Mouse (Mus musculus) MN1 (cell line): ENCODE measurements around the gene Ifitm5.

Experiments used
- DNase-seq: peaks from one replicate; pipeline ENCODE4 v3.0.0-alpha.2; 2016; ENCODE audit warnings: low spot score

Gene Ifitm5

DNA sequence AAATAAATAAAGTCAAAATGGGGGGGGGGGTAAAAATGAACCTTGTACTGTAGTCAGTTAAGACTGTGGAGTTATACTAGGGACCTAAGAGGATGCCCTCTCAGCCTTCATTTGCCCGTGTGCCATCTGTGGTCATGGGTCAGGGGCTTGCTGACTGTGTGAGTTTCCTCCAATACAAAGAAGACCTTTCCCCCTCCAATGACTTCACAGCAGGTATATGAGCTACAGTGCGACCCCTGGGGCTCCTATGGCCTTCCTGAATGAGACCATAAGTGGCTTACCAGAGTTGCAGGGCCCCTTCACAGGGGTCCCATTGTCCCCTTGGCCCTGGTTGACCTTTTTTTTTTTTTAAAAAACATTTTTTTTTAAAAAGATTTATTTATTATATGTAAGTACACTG, 11.3 kb upstream of the Ifitm5 start:
- no peak for DNase-seq

DNA sequence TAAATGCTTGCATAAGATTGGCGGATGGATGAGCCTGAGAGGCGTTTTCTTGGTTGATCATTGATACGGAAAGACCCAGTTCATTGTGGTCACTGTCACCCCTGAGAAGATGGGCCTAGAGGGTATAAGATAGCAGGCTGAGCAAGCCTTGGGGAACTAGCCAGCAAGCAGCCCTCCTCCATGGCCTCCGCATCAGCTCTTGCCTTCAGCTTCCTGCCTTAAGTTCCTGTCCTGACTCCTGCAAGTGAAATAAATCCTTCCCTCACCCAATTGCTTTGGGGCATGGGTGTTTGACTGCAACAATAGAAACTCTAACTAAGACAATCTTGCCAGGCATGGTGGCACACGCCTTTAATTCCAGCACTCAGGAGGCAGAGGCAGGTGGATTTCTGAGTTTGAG, 9.9 kb upstream of the Ifitm5 start:
- DNase-seq: no peak

DNA sequence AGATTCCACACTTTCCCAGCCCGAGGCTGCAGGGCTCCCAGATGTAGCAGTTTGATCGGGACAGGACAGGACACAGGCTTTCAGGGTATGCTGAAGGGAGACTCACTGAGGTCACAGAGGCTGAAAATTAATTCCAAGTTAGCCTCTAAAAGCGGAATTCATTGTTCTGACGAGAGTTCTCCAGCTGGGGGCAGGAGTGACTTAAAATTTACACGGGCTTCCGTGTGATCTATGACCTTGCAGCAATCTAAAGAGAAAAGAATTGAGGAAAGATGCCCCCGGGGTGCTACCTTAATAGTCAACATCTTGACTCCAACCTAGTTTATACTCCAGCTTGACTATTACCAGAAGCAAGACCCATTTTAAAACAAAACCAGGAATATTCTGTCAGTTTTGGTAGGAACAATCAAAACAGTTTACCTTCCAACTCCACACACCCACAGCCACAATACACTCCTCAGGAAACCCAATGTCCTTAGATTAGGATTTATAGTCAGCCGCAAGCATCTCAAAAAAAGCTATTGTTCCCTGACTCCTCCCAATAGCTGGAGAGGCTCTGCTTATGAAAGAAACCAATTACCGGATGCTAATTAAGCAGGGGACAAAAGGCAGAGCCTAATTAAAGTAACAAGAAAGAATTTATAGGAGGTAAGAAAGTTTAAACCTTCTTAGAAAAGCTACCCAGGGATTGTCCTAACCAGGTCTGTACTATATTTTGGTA, 9.2 kb upstream of the Ifitm5 start:
- DNase-seq: peak; percentile 65

DNA sequence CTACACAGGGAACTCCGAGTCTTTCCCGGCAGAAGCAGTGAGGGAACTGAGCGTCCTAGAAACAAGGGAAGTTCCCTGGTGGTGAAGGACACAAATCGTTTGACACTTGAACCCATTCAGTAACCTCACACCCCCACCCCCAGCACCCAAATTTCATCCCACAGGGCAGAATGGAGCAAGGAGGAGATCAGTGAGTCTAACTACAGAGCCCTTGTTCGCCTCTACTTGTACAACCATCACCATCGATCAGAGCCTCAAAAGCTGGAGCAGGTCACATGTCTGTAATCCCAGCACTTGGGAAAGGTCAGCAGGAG, 6.4 kb upstream of the Ifitm5 start:
- no peak for DNase-seq

GRCm38 (mm10) chr7:140955758-140956555, 5.9 kb upstream of the Ifitm5 start, which contains the start of the genes Gm45717 and Ifitm2:
TSS of gene Gm45717 (minus strand) at chr7:140955937.
TSS of gene Ifitm2 (minus strand) at chr7:140955987.
- peak; percentile 88 for DNase-seq

DNA sequence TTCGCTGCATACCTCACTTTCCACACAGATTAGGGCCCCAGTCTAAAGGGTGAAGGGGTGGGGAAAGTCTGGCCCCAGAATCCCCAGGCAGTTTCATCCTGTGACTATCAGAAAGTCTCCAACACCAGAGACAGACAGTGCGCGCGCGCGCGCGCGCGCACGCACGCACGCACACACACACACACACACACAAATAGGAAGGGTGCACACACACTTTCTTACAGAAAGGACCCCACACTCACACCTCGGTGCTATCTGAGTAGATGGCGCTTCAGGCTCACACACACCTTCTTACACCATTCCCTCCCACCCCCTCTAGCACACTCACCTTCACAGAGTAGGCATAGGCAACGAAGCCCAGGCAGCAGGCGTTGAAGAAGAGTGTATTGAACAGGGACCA, 5.3 kb upstream of the Ifitm5 start:
- no peak for DNase-seq

- DNase-seq: no peak
These were observed 4.6 kb upstream of the Ifitm5 start for GRCm38 (mm10) chr7:140954733-140955071.

GRCm38 (mm10) chr7:140953800-140954732, 4.0 kb upstream of the Ifitm5 start:
- DNase-seq: no peak

DNA sequence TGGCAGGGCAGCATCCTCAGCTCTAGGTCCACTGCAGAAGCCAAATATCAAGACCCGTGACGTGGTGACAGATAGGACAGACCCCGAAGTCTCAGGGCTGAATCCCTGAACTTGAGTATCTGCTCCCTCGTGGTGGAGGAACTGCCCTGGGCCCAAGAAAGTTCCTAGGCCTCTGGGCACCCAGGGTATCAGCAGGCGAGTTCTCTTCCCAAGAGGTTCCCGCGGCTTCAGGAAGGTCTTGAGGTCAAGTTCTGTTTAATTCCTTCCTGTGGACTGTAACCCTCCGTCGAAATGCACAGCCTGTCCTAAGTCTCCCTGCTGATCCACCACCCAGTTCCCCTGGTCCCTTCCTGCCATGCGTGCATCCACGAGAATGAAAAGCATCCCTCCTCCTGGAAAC, 3.0 kb upstream of the Ifitm5 start:
- DNase-seq: no peak

- DNase-seq: no peak
These were observed 2.4 kb upstream of the Ifitm5 start for GRCm38 (mm10) chr7:140952441-140952840.

GRCm38 (mm10) chr7:140951765-140952164, 1.7 kb upstream of the Ifitm5 start:
- no peak for DNase-seq

GRCm38 (mm10) chr7:140951051-140951450, 960 bp upstream of the Ifitm5 start:
- DNase-seq: no peak

GRCm38 (mm10) chr7:140949255-140949654, 836 bp downstream of the Ifitm5 start:
- DNase-seq: no peak

DNA sequence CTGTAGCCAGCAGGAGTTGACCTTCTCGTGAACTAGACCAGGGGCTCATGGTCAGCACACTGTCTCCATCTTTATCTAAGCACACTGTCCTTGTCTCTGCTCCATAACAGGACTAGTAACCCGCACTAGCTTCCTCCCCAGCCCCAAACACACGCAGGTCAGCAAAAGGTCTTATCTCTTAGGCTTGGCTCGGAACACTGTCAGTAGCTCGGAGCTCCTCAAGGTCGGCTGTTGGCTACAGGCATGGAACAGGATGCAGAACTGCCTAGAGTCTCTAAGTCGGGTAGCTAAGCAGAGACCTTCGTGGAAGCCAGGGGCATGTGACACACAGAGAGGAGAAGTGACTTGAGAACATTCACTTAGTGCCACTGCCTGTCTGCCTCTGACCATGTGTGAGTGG, 1.9 kb downstream of the Ifitm5 start:
- no peak for DNase-seq

DNA sequence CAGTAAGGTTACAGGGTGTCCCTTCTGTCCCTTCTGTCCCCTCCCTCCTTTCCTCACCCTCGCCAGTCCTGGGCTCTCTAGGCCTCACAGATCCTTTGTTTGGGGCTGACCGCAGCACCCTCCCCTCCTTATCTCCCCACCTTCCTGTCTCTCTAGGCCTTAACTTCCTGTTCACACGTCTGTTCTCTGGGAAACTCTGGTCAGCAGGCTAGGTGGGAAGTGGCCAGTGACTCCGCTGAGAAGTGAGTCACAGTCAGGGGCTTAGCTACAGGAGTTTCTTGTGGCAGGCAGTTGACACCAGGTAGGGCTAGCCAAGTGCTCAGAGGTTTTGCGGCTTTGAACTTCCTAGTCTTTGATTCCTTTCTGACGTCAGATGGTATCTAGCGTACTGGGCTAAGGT, 3.1 kb downstream of the Ifitm5 start:
- no peak for DNase-seq

- no peak for DNase-seq
These were observed 3.8 kb downstream of the Ifitm5 start for GRCm38 (mm10) chr7:140946311-140946710.

DNA sequence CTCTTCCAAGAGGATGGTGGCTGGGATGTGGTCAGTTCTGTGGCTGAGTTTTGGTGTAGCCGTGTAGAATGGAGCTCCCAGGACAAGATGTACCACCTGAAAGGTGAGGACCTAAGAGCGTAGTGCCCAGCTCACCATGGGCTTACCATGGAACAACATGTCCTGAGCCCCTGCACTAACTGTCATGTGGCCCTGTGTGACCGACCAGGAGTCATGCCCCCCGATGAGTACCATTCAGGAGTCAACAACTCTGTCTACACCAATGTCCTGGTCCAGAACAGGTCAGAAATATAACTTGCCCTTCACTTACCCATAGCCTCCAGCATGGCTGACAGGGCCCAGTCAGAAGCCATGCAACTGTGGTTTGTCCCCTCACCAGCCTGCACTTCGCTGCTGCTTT, 4.8 kb downstream of the Ifitm5 start:
- no peak for DNase-seq

- DNase-seq: no peak
These were observed 5.9 kb downstream of the Ifitm5 start for GRCm38 (mm10) chr7:140944236-140944635.

DNA sequence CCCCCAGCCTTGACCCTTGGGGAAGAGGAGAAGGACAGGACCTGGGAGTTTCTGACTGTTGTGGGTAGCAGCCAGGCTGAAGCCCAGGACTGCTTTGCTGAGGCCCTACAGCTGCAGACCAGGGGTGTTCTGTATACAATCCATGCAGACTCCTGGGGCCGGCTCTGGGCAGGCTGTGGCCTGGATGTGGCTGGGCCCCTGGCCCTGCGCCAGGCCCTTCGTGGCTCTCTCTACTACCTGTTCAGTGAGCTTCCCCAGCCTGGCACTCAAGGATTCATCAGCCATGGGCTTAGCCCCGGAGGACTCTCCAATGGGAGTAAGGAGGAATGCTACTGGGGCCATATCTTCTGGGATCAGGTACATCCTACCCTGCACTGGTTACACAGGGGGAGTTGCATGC, 6.7 kb downstream of the Ifitm5 start:
- DNase-seq: no peak

DNA sequence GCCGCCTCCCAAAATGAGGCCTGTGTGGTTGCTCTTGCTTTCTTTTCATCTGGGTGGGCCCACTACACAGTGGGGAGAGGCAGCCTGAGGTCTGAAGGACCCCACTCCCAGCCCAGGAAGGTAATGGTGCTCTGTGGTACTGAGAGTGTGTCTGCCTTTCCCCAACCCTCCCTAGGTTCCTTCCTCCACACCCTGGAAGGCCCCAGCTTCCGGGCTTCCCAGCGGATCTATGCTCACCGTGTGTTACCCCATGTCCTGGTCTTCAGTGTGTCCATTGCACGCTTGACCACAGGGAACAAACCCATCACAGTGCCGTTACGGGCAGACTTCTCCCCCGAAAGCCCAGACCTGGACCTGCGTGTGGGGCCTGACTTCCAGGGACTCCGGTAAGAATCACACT, 7.3 kb downstream of the Ifitm5 start:
- DNase-seq: no peak

DNA sequence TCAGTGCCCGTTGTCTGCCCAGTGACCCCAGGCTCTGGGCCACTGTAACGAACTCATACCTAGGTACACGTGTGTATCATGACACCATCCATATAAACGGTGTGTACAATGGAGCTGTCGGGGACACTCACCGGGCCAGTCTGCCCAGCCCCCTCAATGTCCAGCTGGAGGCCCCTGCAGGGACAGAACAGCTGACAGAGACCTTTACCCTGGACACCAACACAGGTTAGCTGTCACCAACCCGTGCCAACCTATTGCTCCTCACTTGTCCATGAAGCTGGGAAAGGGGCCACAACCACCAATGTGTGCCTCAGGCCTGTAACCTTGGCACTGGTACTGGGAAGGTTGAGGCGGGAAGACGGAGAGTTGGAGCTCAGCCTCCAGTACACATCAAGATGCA, 7.8 kb downstream of the Ifitm5 start:
- DNase-seq: no peak

GRCm38 (mm10) chr7:140941222-140942051, 8.7 kb downstream of the Ifitm5 start, which contains the start of gene Pgghg:
TSS of gene Pgghg (plus strand) at chr7:140941391.
- DNase-seq: peak; percentile 89
